Mouse (Mus musculus) kidney, postnatal 25 days (tissue): ENCODE data around the gene Htr3b.
A peak's percentile ranks its signal among the peaks of the same experiment; 100 is the strongest.

Experiments used
- DNase-seq, 2 experiments: peaks; one replicate each; pipeline ENCODE4 v3.0.0; 2021; ENCODE audit warnings: mixed read lengths in 2 of 2

Htr3b gene

GRCm38 (mm10) chr9:48916011-48916788 is 48.6 kb downstream of the Htr3b start:
- no peak for DNase-seq

GRCm38 (mm10) chr9:48910885-48911537 is 53.8 kb downstream of the Htr3b start, which contains the start of gene Htr3a:
Gene Htr3a (minus strand): TSS chr9:48911099.
- peak; percentile 58 to 76 for DNase-seq

DNA sequence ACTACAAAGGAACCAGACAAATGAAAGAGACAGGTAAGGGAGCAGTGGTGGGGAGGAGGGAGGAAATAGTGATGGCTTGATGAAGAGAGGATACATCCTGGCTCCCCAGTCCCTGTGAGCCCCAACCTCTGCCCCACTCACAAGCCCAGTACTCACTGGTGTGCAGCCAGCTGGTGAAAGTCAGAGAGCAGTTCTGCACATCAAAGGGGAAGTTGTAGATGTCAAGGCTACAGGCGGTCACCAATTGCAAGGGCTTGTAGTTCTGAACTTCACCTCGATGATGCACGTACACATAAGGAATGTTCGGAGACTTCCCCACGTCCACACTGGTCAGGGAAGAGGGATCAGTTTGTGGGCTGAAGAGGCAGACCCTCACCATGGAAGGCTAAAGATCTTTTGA is 60.4 kb downstream of the Htr3b start:
- no peak for DNase-seq

- DNase-seq: peak in 1 of 2 experiments; percentile 3
These were observed 61.0 kb downstream of the Htr3b start for GRCm38 (mm10) chr9:48903766-48904165.

- DNase-seq: peak in 1 of 2 experiments; percentile 59
These were observed 66.2 kb downstream of the Htr3b start for GRCm38 (mm10) chr9:48898551-48898950.

DNA sequence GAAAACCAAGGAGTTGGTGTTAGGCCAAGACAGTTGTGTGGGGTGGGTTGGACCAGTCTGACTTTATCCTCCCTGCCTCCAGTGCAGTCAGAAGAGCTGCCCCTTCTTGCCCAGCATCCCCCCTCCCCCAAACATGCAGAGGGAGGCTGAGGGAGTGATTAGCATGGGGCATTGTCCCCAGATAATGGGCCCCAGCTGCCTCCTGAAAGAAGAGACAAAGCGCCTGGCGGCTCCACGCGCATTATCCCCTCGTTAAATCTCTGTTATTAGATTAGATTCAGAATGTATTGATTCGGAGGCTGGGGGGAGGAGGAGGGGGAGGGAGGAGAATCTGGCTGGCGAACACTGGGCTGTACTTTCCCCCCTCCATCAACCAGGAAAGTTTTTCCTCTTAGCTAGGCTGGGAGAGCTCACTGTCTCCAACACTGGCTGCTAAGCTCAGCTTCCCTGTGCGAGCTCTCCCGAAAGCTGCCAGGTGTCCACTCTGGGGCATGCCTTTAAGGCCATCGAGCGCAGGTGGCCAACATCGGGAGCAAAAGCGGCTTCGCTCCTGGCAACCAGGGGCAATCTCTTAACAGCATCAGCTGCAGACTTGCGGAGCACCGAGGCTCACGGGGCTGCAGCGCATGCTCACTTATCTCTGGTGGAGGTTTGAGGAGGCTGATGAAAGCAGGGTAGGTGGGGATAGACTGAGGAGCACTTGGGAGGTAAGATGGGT is 68.8 kb downstream of the Htr3b start:
- no peak for DNase-seq

GRCm38 (mm10) chr9:48894755-48895154 is 70.0 kb downstream of the Htr3b start:
- DNase-seq: no peak

- DNase-seq: peak; percentile 59 to 85
These were observed 70.8 kb downstream of the Htr3b start for GRCm38 (mm10) chr9:48893986-48894385.

DNA sequence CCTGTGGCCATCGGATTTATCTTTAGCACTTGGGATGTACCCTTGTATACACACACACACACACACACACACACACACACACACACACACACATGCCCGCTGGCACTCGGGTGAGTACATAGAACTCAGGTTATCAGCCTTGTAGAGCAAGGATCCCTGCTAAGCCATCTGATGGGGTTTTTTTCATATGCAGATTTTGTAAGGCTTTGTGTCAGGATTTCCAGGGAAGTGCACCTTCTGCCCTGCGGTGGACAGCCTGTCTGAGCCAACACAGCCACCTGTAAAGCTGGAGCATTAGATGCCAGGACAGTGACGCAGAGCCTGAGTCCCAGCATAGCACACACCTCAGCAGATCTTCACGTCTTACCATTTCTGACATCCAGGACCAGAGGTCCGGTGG is 75.7 kb downstream of the Htr3b start:
- DNase-seq: no peak
